Mouse (Mus musculus): ENCODE results near the gene Plcb2.

Plcb2 gene

GRCm38 (mm10) chr2:118728337-118728736 is at the start of gene Plcb2:
TSS of gene Plcb2 (minus strand) at chr2:118728438.
- peak; percentile 78 to 80 for DNase-seq (ENCODE audit: low spot score in 2 of 2)

GRCm38 (mm10) chr2:118776295-118776694 is 48.1 kb upstream of the Plcb2 start:
- no peak for DNase-seq (ENCODE audit: low spot score in 2 of 2)

GRCm38 (mm10) chr2:118775846-118776245 is 47.6 kb upstream of the Plcb2 start:
- no peak for DNase-seq (ENCODE audit: low spot score in 2 of 2)

- DNase-seq (ENCODE audit: low spot score in 2 of 2): no peak
These were observed 47.2 kb upstream of the Plcb2 start for GRCm38 (mm10) chr2:118775396-118775795.

GRCm38 (mm10) chr2:118774536-118774935 is 46.3 kb upstream of the Plcb2 start:
- DNase-seq (ENCODE audit: low spot score in 2 of 2): no peak

- DNase-seq (ENCODE audit: low spot score in 2 of 2): no peak
These were observed 44.1 kb upstream of the Plcb2 start, which contains the start of gene Phgr1 for GRCm38 (mm10) chr2:118772158-118772874. TSS of gene Phgr1 (plus strand) at chr2:118772769.

GRCm38 (mm10) chr2:118766041-118767033 is 38.1 kb upstream of the Plcb2 start:
- no peak for DNase-seq (ENCODE audit: low spot score in 2 of 2)

- DNase-seq (ENCODE audit: low spot score in 2 of 2): no peak
These were observed 36.6 kb upstream of the Plcb2 start for GRCm38 (mm10) chr2:118764875-118765274.

- peak in 1 of 2 experiments; percentile 39 for DNase-seq (ENCODE audit: low spot score in 2 of 2)
These were observed 36.0 kb upstream of the Plcb2 start for GRCm38 (mm10) chr2:118764094-118764831.

GRCm38 (mm10) chr2:118763469-118763868 is 35.2 kb upstream of the Plcb2 start:
- DNase-seq (ENCODE audit: low spot score in 2 of 2): no peak

- no peak for DNase-seq (ENCODE audit: low spot score in 2 of 2)
These were observed 34.5 kb upstream of the Plcb2 start for GRCm38 (mm10) chr2:118762784-118763148.

- peak; percentile 67 to 70 for DNase-seq (ENCODE audit: low spot score in 2 of 2)
These were observed 33.9 kb upstream of the Plcb2 start, which contains the start of gene Ccdc9b for GRCm38 (mm10) chr2:118761906-118762783. TSS of gene Ccdc9b (minus strand) at chr2:118762661.

- no peak for DNase-seq (ENCODE audit: low spot score in 2 of 2)
These were observed 33.1 kb upstream of the Plcb2 start for GRCm38 (mm10) chr2:118761358-118761757.

- no peak for DNase-seq (ENCODE audit: low spot score in 2 of 2)
These were observed 32.2 kb upstream of the Plcb2 start for GRCm38 (mm10) chr2:118760311-118761025.

- peak; percentile 76 to 80 for DNase-seq (ENCODE audit: low spot score in 2 of 2)
These were observed 31.6 kb upstream of the Plcb2 start for GRCm38 (mm10) chr2:118759828-118760227.

- DNase-seq (ENCODE audit: low spot score in 2 of 2): no peak
These were observed 27.9 kb upstream of the Plcb2 start for GRCm38 (mm10) chr2:118756103-118756502.

GRCm38 (mm10) chr2:118755407-118755806 is 27.2 kb upstream of the Plcb2 start:
- DNase-seq (ENCODE audit: low spot score in 2 of 2): no peak

- no peak for DNase-seq (ENCODE audit: low spot score in 2 of 2)
These were observed 25.9 kb upstream of the Plcb2 start for GRCm38 (mm10) chr2:118754143-118754542.

- DNase-seq (ENCODE audit: low spot score in 2 of 2): no peak
These were observed 24.5 kb upstream of the Plcb2 start for GRCm38 (mm10) chr2:118752792-118753108.

All from spleen, postnatal 36 days (tissue).